Mouse (Mus musculus): Measurements from ENCODE around the gene Olfr411.

Olfr411 gene

GRCm38 (mm10) chr11:74352550-74352949 lies at the start of gene Olfr411:
Gene Olfr411, minus strand, starts transcription at chr11:74352650.
- no peak for DNase-seq (ENCODE audit: low read depth, low spot score)

GRCm38 (mm10) chr11:74402126-74402525 lies 49.7 kb upstream of the Olfr411 start:
- no peak for DNase-seq (ENCODE audit: low read depth, low spot score)

GRCm38 (mm10) chr11:74395583-74395982 lies 43.1 kb upstream of the Olfr411 start:
- no peak for DNase-seq (ENCODE audit: low read depth, low spot score)

GRCm38 (mm10) chr11:74393489-74393888 lies 41.0 kb upstream of the Olfr411 start:
- DNase-seq (ENCODE audit: low read depth, low spot score), result no peak

- no peak for DNase-seq (ENCODE audit: low read depth, low spot score)
Measured at GRCm38 (mm10) chr11:74392903-74393302, 40.5 kb upstream of the Olfr411 start.

- DNase-seq (ENCODE audit: low read depth, low spot score), result no peak
Measured at GRCm38 (mm10) chr11:74391899-74392298, 39.4 kb upstream of the Olfr411 start.

GRCm38 (mm10) chr11:74387203-74387602 lies 34.8 kb upstream of the Olfr411 start:
- DNase-seq (ENCODE audit: low read depth, low spot score), result no peak

GRCm38 (mm10) chr11:74385674-74386073 lies 33.2 kb upstream of the Olfr411 start:
- no peak for DNase-seq (ENCODE audit: low read depth, low spot score)

GRCm38 (mm10) chr11:74379166-74379873 lies 26.9 kb upstream of the Olfr411 start:
- DNase-seq (ENCODE audit: low read depth, low spot score), result no peak

- no peak for DNase-seq (ENCODE audit: low read depth, low spot score)
Measured at GRCm38 (mm10) chr11:74376847-74377246, 24.4 kb upstream of the Olfr411 start.

- DNase-seq (ENCODE audit: low read depth, low spot score), result peak; percentile 48
Measured at GRCm38 (mm10) chr11:74371393-74372100, 19.1 kb upstream of the Olfr411 start.

- DNase-seq (ENCODE audit: low read depth, low spot score), result no peak
Measured at GRCm38 (mm10) chr11:74361769-74362168, 9.3 kb upstream of the Olfr411 start, which contains the start of gene Olfr412. Gene Olfr412, plus strand, starts transcription at chr11:74362069.

- DNase-seq (ENCODE audit: low read depth, low spot score), result no peak
Measured at GRCm38 (mm10) chr11:74337931-74338330, 14.5 kb downstream of the Olfr411 start, which contains the start of gene Olfr410. Gene Olfr410, minus strand, starts transcription at chr11:74338031.

- no peak for DNase-seq (ENCODE audit: low read depth, low spot score)
Measured at GRCm38 (mm10) chr11:74328781-74329180, 23.7 kb downstream of the Olfr411 start.

GRCm38 (mm10) chr11:74326044-74326443 lies 26.4 kb downstream of the Olfr411 start:
- no peak for DNase-seq (ENCODE audit: low read depth, low spot score)
